Mouse (Mus musculus) embryonic facial prominence, embryonic 13.5 days (tissue): ENCODE data around the gene Cx3cl1. TPM values are rescaled to one million over a fixed set of nuclear protein-coding genes. Genes with fewer than 3 reads are reported as not detected.

ENCODE experiments used
- ATAC-seq: fragments of 200-750 bp; cut with Nextera tagmentation; 2 replicates; pipeline ENCODE4 v1.8.0; 2017; ENCODE audit warnings: low read depth; ENCODE audit not compliant: insufficient number of reproducible peaks, insufficient read depth, low FRiP score, low TSS enrichment
- H3K27ac ChIP-seq: fragments of 300-500 bp; sonication (generic); 2 replicates; pipeline ENCODE4 v1.5.1; 2015; ENCODE audit warnings: moderate library complexity, mild to moderate bottlenecking, inconsistent platforms
- H3K27me3 ChIP-seq: fragments of 300-500 bp; sonication (generic); 2 replicates; pipeline ENCODE4 v1.6.1; 2015; ENCODE audit warnings: mild to moderate bottlenecking, inconsistent platforms
- H3K36me3 ChIP-seq: fragments of 300-500 bp; sonication (generic); 2 replicates; pipeline ENCODE4 v1.6.1; 2015; ENCODE audit warnings: mild to moderate bottlenecking, inconsistent platforms
- H3K4me1 ChIP-seq: fragments of 300-500 bp; sonication (generic); 2 replicates; pipeline ENCODE4 v1.6.1; 2015; ENCODE audit warnings: inconsistent platforms
- H3K4me2 ChIP-seq: fragments of 300-500 bp; sonication (generic); 2 replicates; pipeline ENCODE4 v1.6.1; 2015; ENCODE audit warnings: moderate library complexity, mild to moderate bottlenecking, inconsistent platforms
- H3K4me3 ChIP-seq: fragments of 300-500 bp; sonication (generic); 2 replicates; pipeline ENCODE4 v1.5.1; 2015; ENCODE audit warnings: mild to moderate bottlenecking, inconsistent platforms
- H3K9ac ChIP-seq: fragments of 300-500 bp; sonication (generic); 2 replicates; pipeline ENCODE4 v1.6.1; 2015; ENCODE audit warnings: mild to moderate bottlenecking, inconsistent platforms
- H3K9me3 ChIP-seq: fragments of 300-500 bp; sonication (generic); 2 replicates; pipeline ENCODE4 v1.6.1; 2016; ENCODE audit warnings: inconsistent platforms
- WGBS: fragments of 180-500 bp; shearing (Covaris S2); methylation state at CpG from one replicate; pipeline ENCODE4 v1.1.7; 2015; ENCODE audit warnings: mixed read lengths; 5-methylcytosine and 5-hydroxymethylcytosine counted together
- polyA plus RNA-seq: library from polyadenylated mRNA; unstranded; fragments of >200 nt; fragmentation: Nextera tagmentation; extraction: Ambion mirVana; gene quantifications from 2 replicates; pipeline ENCODE4 v1.2.1, GENCODE M21; 2015

The Cx3cl1 gene
- polyA plus RNA-seq, 1 experiment from 2014 or later = 7.8 TPM

- ATAC-seq = no peak
- no peak overlapping the region for H3K4me2 ChIP-seq
- H3K4me1 ChIP-seq = peaks cover 50% of the 10 kb centered on the region
- H3K27ac ChIP-seq = no peak overlapping the region
- no peaks in the 10 kb centered on the region for H3K9me3 ChIP-seq
- WGBS = 73% methylated on average over 1 of the region's 1 CpGs
- H3K4me3 ChIP-seq = no peak overlapping the region
- peaks cover 55% of the 10 kb centered on the region for H3K27me3 ChIP-seq
- no peaks in the 10 kb centered on the region for H3K36me3 ChIP-seq
- H3K9ac ChIP-seq = no peak overlapping the region
These were observed 2.8 kb downstream of the Cx3cl1 start for GRCm38 (mm10) chr8:94774601-94775000.

- 66% methylated on average over 2 of the region's 2 CpGs for WGBS
- Histone ChIP-seq H3K4me1 (peaks cover 44% of the 10 kb centered on the region), H3K4me2 (no peak overlapping the region), H3K9ac (no peak overlapping the region), H3K27ac (no peak overlapping the region), H3K4me3 (no peak overlapping the region), H3K9me3 (no peaks in the 10 kb centered on the region), H3K36me3 (no peaks in the 10 kb centered on the region), H3K27me3 (peaks cover 37% of the 10 kb centered on the region)
- no peak for ATAC-seq
These were observed 4.5 kb downstream of the Cx3cl1 start for GRCm38 (mm10) chr8:94776346-94776745.

GRCm38 (mm10) chr8:94778036-94778435 is 6.2 kb downstream of the Cx3cl1 start:
- H3K27me3 ChIP-seq = peaks cover 21% of the 10 kb centered on the region
- 0 out of 2 replicates have a peak overlapping the region, but pooled peaks have one; percentile 27 for H3K9ac ChIP-seq
- no peak overlapping the region for H3K4me2 ChIP-seq
- peaks cover 37% of the 10 kb centered on the region for H3K4me1 ChIP-seq
- H3K36me3 ChIP-seq = no peaks in the 10 kb centered on the region
- no peak overlapping the region for H3K4me3 ChIP-seq
- peak overlapping the region; percentile 33; the same call in 1 of the 2 replicates for H3K27ac ChIP-seq
- WGBS = 58% methylated on average over 10 of the region's 10 CpGs
- no peaks in the 10 kb centered on the region for H3K9me3 ChIP-seq
- no peak for ATAC-seq

- Histone ChIP-seq H3K9ac (peak overlapping the region; percentile 27; the same call in 1 of the 2 replicates), H3K27ac (peak overlapping the region; percentile 33; the same call in 1 of the 2 replicates), H3K9me3 (no peaks in the 10 kb centered on the region), H3K4me2 (no peak overlapping the region), H3K36me3 (no peaks in the 10 kb centered on the region), H3K4me1 (peaks cover 32% of the 10 kb centered on the region), H3K27me3 (peaks cover 17% of the 10 kb centered on the region), H3K4me3 (no peak overlapping the region)
- ATAC-seq = no peak; the same call in 1 of the 2 replicates
- 36% methylated on average over 5 of the region's 5 CpGs for WGBS
These were observed 6.7 kb downstream of the Cx3cl1 start for GRCm38 (mm10) chr8:94778473-94778872.

- WGBS = 59% methylated on average over 10 of the region's 10 CpGs
- H3K4me3 ChIP-seq = no peak overlapping the region
- no peaks in the 10 kb centered on the region for H3K36me3 ChIP-seq
- no peak for ATAC-seq
- peaks cover 28% of the 10 kb centered on the region for H3K4me1 ChIP-seq
- peak overlapping the region; percentile 27; the same call in 1 of the 2 replicates for H3K9ac ChIP-seq
- no peak overlapping the region for H3K4me2 ChIP-seq
- H3K27me3 ChIP-seq = peaks cover 11% of the 10 kb centered on the region
- no peaks in the 10 kb centered on the region for H3K9me3 ChIP-seq
- no peak overlapping the region for H3K27ac ChIP-seq
These were observed 7.2 kb downstream of the Cx3cl1 start for GRCm38 (mm10) chr8:94778895-94779533.

DNA sequence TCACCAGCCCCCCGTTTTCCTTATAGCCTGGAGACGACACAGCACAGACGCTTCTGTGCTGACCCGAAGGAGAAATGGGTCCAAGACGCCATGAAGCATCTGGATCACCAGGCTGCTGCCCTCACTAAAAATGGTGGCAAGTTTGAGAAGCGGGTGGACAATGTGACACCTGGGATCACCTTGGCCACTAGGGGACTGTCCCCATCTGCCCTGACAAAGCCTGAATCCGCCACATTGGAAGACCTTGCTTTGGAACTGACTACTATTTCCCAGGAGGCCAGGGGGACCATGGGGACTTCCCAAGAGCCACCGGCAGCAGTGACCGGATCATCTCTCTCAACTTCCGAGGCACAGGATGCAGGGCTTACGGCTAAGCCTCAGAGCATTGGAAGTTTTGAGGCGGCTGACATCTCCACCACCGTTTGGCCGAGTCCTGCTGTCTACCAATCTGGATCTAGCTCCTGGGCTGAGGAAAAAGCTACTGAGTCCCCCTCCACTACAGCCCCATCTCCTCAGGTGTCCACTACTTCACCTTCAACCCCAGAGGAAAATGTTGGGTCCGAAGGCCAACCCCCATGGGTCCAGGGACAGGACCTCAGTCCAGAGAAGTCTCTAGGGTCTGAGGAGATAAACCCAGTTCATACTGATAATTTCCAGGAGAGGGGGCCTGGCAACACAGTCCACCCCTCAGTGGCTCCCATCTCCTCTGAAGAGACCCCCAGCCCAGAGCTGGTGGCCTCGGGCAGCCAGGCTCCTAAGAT is 7.9 kb downstream of the Cx3cl1 start:
- Histone ChIP-seq H3K9ac (no peak overlapping the region), H3K36me3 (no peaks in the 10 kb centered on the region), H3K9me3 (no peaks in the 10 kb centered on the region), H3K27me3 (peaks cover 5% of the 10 kb centered on the region; the same call in 1 of the 2 replicates), H3K27ac (no peak overlapping the region), H3K4me1 (peaks cover 30% of the 10 kb centered on the region), H3K4me3 (no peak overlapping the region), H3K4me2 (no peak overlapping the region)
- 90% methylated on average over 16 of the region's 16 CpGs for WGBS
- ATAC-seq = no peak

DNA sequence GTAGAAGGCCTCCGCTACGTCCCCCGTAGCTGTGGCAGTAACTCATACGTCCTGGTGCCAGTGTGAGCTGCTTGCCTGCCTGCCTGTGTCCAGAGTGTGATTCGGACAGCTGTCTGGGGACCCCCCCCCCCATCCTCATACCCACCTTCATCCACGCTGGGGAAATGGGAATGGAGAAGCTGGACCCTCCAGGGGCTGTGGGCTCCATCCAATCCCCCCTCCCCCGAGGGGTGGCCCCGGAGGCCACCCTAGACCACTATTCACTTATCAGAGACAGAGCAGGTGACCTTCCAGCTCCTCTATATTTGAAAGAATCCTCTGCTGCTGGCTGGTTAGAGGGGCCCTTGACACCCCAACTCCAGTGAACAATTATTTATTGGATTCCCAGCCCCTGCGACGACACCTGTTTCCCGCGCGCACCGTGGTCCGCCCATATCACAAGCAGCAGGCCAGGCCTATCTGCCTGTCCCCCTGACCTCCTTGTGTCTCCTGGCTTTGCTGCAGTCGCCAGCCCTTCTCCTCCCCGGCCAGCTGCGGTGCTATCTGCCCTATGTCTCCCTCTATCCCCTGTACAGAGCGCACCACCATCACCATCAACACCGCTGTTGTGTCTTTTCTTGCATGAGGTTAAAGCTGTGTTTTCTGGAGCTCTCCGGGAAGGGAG is 8.8 kb downstream of the Cx3cl1 start:
- H3K27ac ChIP-seq = no peak overlapping the region
- no peaks in the 10 kb centered on the region for H3K36me3 ChIP-seq
- no peaks in the 10 kb centered on the region; the same call in 1 of the 2 replicates for H3K27me3 ChIP-seq
- no peak overlapping the region for H3K4me3 ChIP-seq
- WGBS = 80% methylated on average over 21 of the region's 21 CpGs
- peaks cover 30% of the 10 kb centered on the region for H3K4me1 ChIP-seq
- H3K9ac ChIP-seq = no peak overlapping the region
- no peak overlapping the region for H3K4me2 ChIP-seq
- ATAC-seq = no peak
- H3K9me3 ChIP-seq = no peaks in the 10 kb centered on the region

DNA sequence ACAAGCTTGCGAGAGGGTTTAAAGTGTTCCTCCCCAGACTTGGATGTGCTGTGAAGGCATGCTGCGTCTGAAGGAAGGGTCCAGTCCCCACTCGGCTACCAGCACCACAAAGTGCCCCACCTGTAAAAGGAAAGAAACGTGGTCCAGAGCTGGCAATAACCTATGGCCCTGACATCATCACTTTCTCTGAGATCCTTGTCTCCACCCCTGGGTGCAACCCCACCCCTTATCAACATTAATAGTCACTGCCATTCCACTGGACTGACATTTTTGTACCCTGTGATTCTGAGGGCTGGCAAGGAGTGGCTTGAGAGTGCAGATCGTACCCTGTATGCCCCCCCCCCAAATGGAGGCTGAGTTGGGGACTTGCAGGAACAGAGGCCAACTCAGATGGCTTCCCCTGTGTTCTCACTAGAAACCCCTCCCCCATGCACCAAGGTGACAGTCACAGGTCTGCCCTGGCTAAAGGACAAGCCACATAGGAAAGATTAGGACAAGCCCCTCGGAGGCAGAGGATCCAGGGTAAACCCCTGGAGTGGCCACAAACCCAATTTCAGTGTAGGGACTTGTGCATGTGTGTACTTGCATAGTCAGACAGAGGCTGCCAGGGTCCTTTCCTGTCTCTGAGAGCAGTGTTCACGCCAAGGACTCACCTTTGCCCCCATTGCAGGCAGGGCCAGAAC is 9.5 kb downstream of the Cx3cl1 start:
- peak overlapping the region; percentile 37 for H3K4me2 ChIP-seq
- WGBS = 55% methylated on average over 7 of the region's 7 CpGs
- H3K27ac ChIP-seq = no peak overlapping the region
- no peak for ATAC-seq
- no peaks in the 10 kb centered on the region for H3K36me3 ChIP-seq
- no peaks in the 10 kb centered on the region for H3K9me3 ChIP-seq
- H3K27me3 ChIP-seq = no peaks in the 10 kb centered on the region
- peaks cover 30% of the 10 kb centered on the region for H3K4me1 ChIP-seq
- peak overlapping the region; percentile 12; the same call in 1 of the 2 replicates for H3K9ac ChIP-seq
- H3K4me3 ChIP-seq = no peak overlapping the region

GRCm38 (mm10) chr8:94781838-94782235 is 10.0 kb downstream of the Cx3cl1 start:
- peaks cover 30% of the 10 kb centered on the region for H3K4me1 ChIP-seq
- peak; percentile 11; the same call in 1 of the 2 replicates for ATAC-seq
- H3K36me3 ChIP-seq = no peaks in the 10 kb centered on the region
- H3K27ac ChIP-seq = no peak overlapping the region
- no peaks in the 10 kb centered on the region for H3K9me3 ChIP-seq
- peak overlapping the region; percentile 37 for H3K4me2 ChIP-seq
- 7% methylated on average over 11 of the region's 11 CpGs for WGBS
- H3K9ac ChIP-seq = peak overlapping the region; percentile 12
- no peak overlapping the region for H3K4me3 ChIP-seq
- no peaks in the 10 kb centered on the region for H3K27me3 ChIP-seq

- H3K27me3 ChIP-seq = no peaks in the 10 kb centered on the region
- WGBS = 68% methylated on average over 4 of the region's 4 CpGs
- no peak for ATAC-seq
These were observed 12.1 kb downstream of the Cx3cl1 start for GRCm38 (mm10) chr8:94783890-94784289.

More at GRCm38 (mm10) chr8:94783890-94784289, 12.1 kb downstream of the Cx3cl1 start:
- peaks cover 26% of the 10 kb centered on the region for H3K4me1 ChIP-seq
- H3K9me3 ChIP-seq = no peaks in the 10 kb centered on the region
- no peaks in the 10 kb centered on the region for H3K36me3 ChIP-seq
- H3K27ac ChIP-seq = no peak overlapping the region
- H3K4me3 ChIP-seq = no peak overlapping the region
- H3K9ac ChIP-seq = no peak overlapping the region
- no peak overlapping the region for H3K4me2 ChIP-seq
